Mouse (Mus musculus): Measurements from ENCODE around the gene Fgr. TPM values are rescaled to one million over a fixed set of nuclear protein-coding genes. Genes with fewer than 3 reads are reported as not detected.
A peak's percentile ranks its signal among the peaks of the same experiment; 100 is the strongest.
"Not testable (repeated sequence)": the region's sequence is repeated elsewhere in the genome, so short reads cannot be mapped to it uniquely, and the experiment has no call there.

The Fgr gene
- polyA plus RNA-seq (2012; rRNA removed) = 0.11 and 0.15 TPM in 2 replicates

DNA sequence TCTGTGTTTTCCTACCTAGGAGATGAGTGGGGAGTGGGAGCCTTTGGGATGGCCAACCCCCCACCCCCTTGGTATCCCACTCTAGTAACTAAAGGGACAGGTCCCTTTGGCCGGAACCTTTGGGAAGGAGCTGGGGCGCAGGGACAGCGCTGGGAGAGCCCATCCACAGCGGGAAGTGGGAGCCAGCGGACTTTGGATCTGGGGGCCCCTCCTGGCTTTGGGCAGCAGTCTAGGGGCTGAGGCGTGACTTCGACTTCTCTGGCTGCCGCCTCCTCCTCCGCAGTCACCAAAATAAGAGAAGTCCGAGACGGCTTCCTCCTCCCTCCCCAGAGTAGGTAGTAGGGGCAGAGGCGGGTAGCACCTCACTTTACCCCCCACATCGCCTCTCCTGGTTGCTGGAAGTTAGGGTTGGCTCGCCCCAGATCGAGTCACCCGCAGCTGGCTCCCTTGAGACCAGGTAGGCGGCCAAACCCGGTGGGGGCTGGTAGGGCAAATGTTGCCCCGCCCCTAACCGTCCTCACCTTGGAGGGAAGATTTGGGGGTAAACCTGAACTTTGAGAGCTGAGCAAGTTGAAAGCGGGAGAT, at the start of gene Fgr:
TSS of gene Fgr (plus strand) at position 282 of the 585 bp plus-strand sequence.
- no peak within 1 kb of the TSS for H3K4me3 ChIP-seq (ENCODE audit: insufficient read depth, low read length)
- H3K4me1 ChIP-seq (ENCODE audit: control insufficient read depth, insufficient read depth, low read length) = no peaks in the 10 kb centered on the region
- TF ChIP-seq POLR2A (IDR thresholded peaks at IDR 0.05; ENCODE audit: extremely low read depth, insufficient read depth, low read length) (no peak), CTCF (IDR thresholded peaks at IDR 0.05; ENCODE audit: extremely low read depth, insufficient read depth, low read length) (no peak)
- H3K27ac ChIP-seq (ENCODE audit: insufficient read depth, low read length) = no peak within 1 kb of the TSS

DNA sequence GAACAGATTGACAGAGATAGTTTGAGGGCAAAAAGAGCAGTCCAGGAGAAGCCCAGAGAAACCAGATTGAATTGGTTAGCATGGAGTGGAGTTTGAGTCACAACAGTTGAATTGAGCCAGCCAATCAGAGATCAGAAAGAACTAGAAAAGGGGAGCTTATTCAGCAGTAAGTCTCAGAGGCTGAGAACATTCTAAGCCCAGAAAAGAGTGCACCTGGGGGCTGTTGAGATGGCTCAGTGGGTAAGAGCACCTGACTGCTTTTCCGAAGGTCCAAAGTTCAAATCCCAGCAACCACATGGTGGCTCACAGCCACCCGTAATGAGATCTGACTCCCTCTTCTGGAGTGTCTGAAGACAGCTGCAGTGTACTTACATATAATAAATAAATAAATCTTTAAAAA, 47.4 kb upstream of the Fgr start:
- not testable (repeated sequence) for H3K27ac ChIP-seq (ENCODE audit: insufficient read depth, low read length); H3K4me1 ChIP-seq (ENCODE audit: control insufficient read depth, insufficient read depth, low read length); H3K4me3 ChIP-seq (ENCODE audit: insufficient read depth, low read length)

DNA sequence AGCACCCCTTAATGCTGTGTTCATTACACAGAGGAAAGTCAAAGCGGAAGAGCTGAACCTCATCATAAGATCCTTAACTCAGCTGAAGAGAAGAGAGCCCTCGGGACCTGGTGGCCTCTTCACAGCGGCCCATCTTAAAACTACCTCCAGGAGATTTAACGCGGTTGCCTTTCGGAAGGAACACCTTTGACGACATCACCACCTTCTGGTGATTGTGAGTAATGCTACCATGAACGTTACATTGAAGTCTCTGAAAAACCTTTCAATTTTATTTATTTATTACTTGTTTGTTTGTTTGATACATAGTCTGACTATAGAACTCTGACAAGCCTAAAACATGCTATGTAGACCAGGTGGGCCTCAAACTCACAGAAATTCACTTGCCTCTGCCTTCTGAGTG, 43.1 kb upstream of the Fgr start:
- no peak overlapping the region for H3K27ac ChIP-seq (ENCODE audit: insufficient read depth, low read length)
- no peak overlapping the region for H3K4me3 ChIP-seq (ENCODE audit: insufficient read depth, low read length)
- H3K4me1 ChIP-seq (ENCODE audit: control insufficient read depth, insufficient read depth, low read length) = no peaks in the 10 kb centered on the region; the same call in 1 of the 2 replicates
- TF ChIP-seq CTCF (IDR thresholded peaks at IDR 0.05; ENCODE audit: extremely low read depth, insufficient read depth, low read length) = peak; percentile 60
- TF ChIP-seq POLR2A (IDR thresholded peaks at IDR 0.05; ENCODE audit: extremely low read depth, insufficient read depth, low read length) = no peak

DNA sequence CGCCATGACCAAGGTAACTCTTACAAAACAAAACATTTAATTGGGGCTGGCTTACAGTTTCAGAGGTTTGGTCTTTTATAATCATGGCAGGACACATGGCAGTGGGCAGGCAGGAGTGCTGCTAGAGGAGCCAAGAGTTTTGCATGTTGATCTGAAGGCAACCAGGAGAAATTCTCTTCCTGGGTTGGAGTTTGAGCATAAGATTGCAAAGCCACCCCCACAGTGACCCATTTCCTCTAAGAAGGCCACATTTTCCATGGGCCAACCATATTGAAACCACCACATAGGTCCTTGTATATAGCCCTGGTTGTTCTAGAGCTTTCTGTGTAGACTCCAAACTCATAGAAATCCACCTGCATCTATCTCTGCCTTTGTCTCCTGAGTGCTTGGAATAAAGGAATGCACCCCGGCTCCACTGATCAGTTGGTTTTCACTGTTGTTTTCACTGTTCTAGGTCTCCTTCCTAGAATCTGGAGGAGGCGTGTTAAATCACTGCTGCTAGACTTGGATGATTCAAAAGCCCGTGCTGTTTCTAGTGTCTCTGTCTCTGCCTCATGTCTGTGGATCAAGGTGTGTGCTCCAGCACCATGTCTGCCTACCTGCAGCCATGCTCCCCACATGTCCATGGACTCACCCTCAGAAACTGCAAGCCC, 41.0 kb upstream of the Fgr start:
- H3K4me3 ChIP-seq (ENCODE audit: insufficient read depth, low read length) = no peak overlapping the region
- 0 out of 2 replicates have a peak overlapping the region, but pooled peaks have one; percentile 63 for H3K27ac ChIP-seq (ENCODE audit: insufficient read depth, low read length)
- no peaks in the 10 kb centered on the region; the same call in 1 of the 2 replicates for H3K4me1 ChIP-seq (ENCODE audit: control insufficient read depth, insufficient read depth, low read length)
- TF ChIP-seq POLR2A (IDR thresholded peaks at IDR 0.05; ENCODE audit: extremely low read depth, insufficient read depth, low read length) (no peak), CTCF (IDR thresholded peaks at IDR 0.05; ENCODE audit: extremely low read depth, insufficient read depth, low read length) (no peak)

DNA sequence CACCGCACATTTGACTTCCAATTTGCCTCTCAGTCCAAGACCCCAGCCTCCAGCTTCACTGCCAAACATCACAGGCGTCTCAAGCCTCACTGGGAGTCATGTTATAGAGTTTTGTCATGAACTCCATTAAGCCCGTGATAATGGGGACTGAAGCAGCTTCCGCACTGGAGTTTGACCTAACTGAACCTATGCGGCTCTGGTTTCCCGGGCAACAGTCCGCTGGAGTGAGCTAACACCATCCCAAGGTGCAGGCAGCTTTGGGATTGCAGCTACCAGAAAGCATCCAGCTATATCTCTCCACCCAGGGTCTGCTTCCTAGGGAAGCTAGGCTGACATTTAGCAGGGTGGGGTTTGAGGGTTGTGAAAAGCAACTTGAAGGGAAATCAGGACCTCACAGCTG, 39.3 kb upstream of the Fgr start:
- H3K27ac ChIP-seq (ENCODE audit: insufficient read depth, low read length) = no peak overlapping the region
- no peaks in the 10 kb centered on the region; the same call in 1 of the 2 replicates for H3K4me1 ChIP-seq (ENCODE audit: control insufficient read depth, insufficient read depth, low read length)
- H3K4me3 ChIP-seq (ENCODE audit: insufficient read depth, low read length) = no peak overlapping the region
- no peak for TF ChIP-seq POLR2A (IDR thresholded peaks at IDR 0.05; ENCODE audit: extremely low read depth, insufficient read depth, low read length)
- no peak for TF ChIP-seq CTCF (IDR thresholded peaks at IDR 0.05; ENCODE audit: extremely low read depth, insufficient read depth, low read length)

DNA sequence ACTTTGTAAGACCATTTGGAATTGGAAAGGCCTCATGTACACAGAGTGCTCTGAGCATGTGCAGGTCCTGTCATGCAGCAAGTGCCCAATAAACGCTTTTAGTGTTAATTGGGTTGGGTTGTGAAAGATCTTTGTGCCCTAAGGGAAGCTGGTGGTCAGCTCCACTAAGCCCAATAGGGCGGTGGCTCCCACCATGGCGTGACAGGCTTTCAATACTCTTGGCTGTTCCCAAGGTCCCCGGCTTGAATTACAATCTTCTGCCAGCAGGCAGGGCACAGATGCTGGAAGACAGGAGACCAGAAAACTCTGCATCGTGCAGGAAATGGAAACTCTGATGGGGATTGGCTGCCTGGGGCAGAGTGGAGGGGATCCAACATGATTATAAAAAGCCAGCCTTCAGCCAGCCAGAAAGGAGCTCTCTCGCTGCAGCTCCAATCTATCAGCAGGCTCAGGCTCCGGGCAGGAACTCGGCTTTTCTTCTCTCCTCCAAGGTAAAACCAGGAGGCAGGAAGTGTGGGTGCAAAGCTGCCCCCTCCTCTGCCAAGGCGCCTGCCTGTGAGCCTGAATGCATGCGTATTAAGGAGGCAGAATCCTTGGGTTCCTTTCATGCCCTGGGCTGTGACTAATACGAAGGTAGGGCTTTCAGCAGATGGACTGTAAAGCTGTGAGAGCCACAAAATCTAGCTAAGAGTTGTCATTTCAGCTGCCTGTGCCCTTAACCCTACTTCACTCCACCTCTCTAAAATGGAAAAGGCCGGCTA, 35.5 kb upstream of the Fgr start:
- Histone ChIP-seq H3K27ac (ENCODE audit: insufficient read depth, low read length) (no peak overlapping the region), H3K4me1 (ENCODE audit: control insufficient read depth, insufficient read depth, low read length) (no peaks in the 10 kb centered on the region), H3K4me3 (ENCODE audit: insufficient read depth, low read length) (no peak overlapping the region)
- TF ChIP-seq POLR2A (IDR thresholded peaks at IDR 0.05; ENCODE audit: extremely low read depth, insufficient read depth, low read length) (peak; percentile 69), CTCF (IDR thresholded peaks at IDR 0.05; ENCODE audit: extremely low read depth, insufficient read depth, low read length) (no peak)

DNA sequence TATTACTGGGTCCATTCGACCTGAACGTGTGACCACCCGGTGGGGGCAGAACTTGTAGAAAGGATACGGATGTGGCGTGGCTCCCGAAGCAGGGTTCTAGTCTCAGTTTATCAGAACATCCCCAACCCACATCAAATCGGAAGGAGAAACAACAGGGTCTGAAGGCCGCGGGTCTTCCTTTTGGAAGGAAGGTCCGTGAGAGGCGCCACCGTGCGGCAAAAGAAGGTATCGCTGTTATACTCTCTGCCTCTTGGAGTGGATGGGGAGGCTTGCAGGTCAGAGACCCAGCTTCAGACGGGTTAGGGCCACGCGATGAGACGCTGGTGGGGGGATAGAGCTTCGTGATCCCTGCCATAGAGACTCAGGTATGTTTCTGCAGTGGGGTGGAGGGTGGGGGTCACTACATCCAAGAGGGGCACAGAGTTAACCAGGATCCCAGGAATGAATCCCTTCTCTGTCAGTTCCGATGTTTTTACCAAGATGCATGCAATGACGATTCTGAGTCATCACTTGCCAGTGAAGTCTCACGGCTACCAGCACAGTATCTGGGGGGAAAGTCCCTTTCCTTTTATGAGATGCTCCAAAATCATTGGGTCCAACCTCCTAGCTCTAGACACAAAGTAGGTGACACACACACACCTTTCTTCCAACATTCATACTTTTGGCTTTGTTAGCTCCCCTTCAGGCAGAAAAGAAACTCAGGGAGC, 34.3 kb upstream of the Fgr start:
- Histone ChIP-seq H3K27ac (ENCODE audit: insufficient read depth, low read length) (no peak overlapping the region), H3K4me3 (ENCODE audit: insufficient read depth, low read length) (no peak overlapping the region), H3K4me1 (ENCODE audit: control insufficient read depth, insufficient read depth, low read length) (no peaks in the 10 kb centered on the region)
- peak; percentile 58 for TF ChIP-seq CTCF (IDR thresholded peaks at IDR 0.05; ENCODE audit: extremely low read depth, insufficient read depth, low read length)
- no peak for TF ChIP-seq POLR2A (IDR thresholded peaks at IDR 0.05; ENCODE audit: extremely low read depth, insufficient read depth, low read length)

DNA sequence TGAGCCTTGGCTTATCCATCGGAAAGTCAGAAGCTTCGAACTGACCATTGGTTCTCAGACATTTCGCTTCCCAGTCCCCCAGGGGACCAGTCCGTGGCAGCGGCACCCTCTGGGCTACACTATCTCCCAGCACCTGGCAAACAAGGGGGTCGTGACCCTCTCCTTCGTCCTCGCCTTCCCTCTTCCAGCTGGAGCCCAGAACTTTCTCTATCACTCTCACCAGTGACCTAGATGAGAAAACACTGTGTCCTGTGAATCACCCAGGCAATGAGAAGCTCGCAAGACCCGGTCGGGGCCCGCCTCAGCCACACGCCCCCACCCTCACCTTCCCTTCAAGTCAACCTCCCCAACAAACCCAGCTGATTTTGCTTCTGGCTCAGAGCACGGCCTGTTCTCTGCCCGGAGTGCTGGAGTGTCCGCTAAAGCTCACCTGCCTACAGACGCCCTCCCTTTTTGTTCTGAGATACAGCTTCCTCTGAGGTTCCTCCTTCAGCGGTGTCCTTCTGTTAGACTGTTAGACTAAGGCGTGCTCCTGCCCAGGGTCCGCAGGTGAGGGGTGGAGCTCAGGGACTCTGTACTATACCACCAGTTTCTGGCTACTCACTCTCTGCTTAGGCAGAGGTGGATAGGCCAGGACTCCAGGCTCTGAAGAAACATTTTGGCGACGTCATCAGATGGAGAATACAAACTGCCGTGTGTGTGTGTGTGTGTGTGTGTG, 32.7 kb upstream of the Fgr start:
- no peaks in the 10 kb centered on the region for H3K4me1 ChIP-seq (ENCODE audit: control insufficient read depth, insufficient read depth, low read length)
- TF ChIP-seq POLR2A (IDR thresholded peaks at IDR 0.05; ENCODE audit: extremely low read depth, insufficient read depth, low read length) = no peak
- TF ChIP-seq CTCF (IDR thresholded peaks at IDR 0.05; ENCODE audit: extremely low read depth, insufficient read depth, low read length) = no peak
- no peak overlapping the region for H3K4me3 ChIP-seq (ENCODE audit: insufficient read depth, low read length)
- no peak overlapping the region for H3K27ac ChIP-seq (ENCODE audit: insufficient read depth, low read length)

DNA sequence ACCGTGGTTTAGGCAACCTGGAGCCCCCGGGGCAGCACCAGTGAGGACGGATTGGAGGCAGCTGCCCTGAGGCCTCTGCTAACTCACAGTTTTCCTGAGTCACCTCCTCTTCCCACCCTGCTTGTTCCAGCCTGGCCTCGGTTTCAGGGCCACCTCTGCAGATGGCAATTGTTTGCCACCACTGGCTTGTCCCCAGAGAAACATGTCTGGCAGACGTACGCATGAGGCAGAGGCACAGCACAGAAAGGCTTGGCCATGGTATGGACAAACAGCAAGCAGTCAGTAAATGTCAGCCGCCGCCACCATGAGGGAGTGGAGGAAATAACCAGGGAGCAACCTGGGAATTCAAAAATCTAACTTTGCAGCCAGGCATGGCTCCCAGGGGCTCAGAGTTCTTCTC, 30.8 kb upstream of the Fgr start:
- Histone ChIP-seq H3K27ac (ENCODE audit: insufficient read depth, low read length) (no peak overlapping the region), H3K4me1 (ENCODE audit: control insufficient read depth, insufficient read depth, low read length) (peaks cover 2% of the 10 kb centered on the region; the same call in 1 of the 2 replicates), H3K4me3 (ENCODE audit: insufficient read depth, low read length) (no peak overlapping the region)
- TF ChIP-seq POLR2A (IDR thresholded peaks at IDR 0.05; ENCODE audit: extremely low read depth, insufficient read depth, low read length) (no peak), CTCF (IDR thresholded peaks at IDR 0.05; ENCODE audit: extremely low read depth, insufficient read depth, low read length) (no peak)

Data from cortical plate, adult 2 months (tissue).